Mouse (Mus musculus) kidney, embryonic 15.5 days (tissue): Measurements from ENCODE around the gene Map3k14. TPM values are rescaled to one million over a fixed set of nuclear protein-coding genes. Genes with fewer than 3 reads are reported as not detected.
"Not testable (repeated sequence)": the region's sequence is repeated elsewhere in the genome, so short reads cannot be mapped to it uniquely, and the experiment has no call there.

Experiments used
- ATAC-seq: fragments of 200-750 bp; cut with Nextera tagmentation; replicated peaks from 2 replicates; pipeline ENCODE4 v1.8.0; 2017; ENCODE audit warnings: moderate TSS enrichment; ENCODE audit not compliant: low FRiP score
- H3K27ac ChIP-seq: fragments of 300-500 bp; sonication (generic); 2 replicates; pipeline ENCODE4 v1.5.1; 2015; ENCODE audit warnings: mild to moderate bottlenecking, inconsistent platforms
- H3K27me3 ChIP-seq: fragments of 300-500 bp; sonication (generic); 2 replicates; pipeline ENCODE4 v1.6.1; 2015; ENCODE audit warnings: inconsistent platforms
- H3K36me3 ChIP-seq: fragments of 300-500 bp; sonication (generic); 2 replicates; pipeline ENCODE4 v1.6.1; 2015; ENCODE audit warnings: inconsistent platforms
- H3K4me1 ChIP-seq: fragments of 300-500 bp; sonication (generic); 2 replicates; pipeline ENCODE4 v1.6.1; 2015; ENCODE audit warnings: inconsistent platforms
- H3K4me2 ChIP-seq: fragments of 300-500 bp; sonication (generic); 2 replicates; pipeline ENCODE4 v1.6.1; 2015; ENCODE audit warnings: moderate library complexity, mild to moderate bottlenecking, inconsistent platforms
- H3K4me3 ChIP-seq: fragments of 300-500 bp; sonication (generic); replicated peaks from 2 replicates; pipeline ENCODE4 v1.5.1; 2015; ENCODE audit warnings: mild to moderate bottlenecking, inconsistent platforms
- H3K9ac ChIP-seq: fragments of 300-500 bp; sonication (generic); 2 replicates; pipeline ENCODE4 v1.6.1; 2015; ENCODE audit warnings: mild to moderate bottlenecking, inconsistent platforms
- H3K9me3 ChIP-seq: fragments of 300-500 bp; sonication (generic); replicated peaks from 2 replicates; pipeline ENCODE4 v1.6.1; 2016; ENCODE audit warnings: inconsistent platforms
- WGBS: fragments of 180-500 bp; shearing (Covaris S2); methylation state at CpG from one replicate; pipeline ENCODE4 v1.1.7; 2015; ENCODE audit warnings: mixed read lengths; 5-methylcytosine and 5-hydroxymethylcytosine counted together
- polyA plus RNA-seq: library from polyadenylated mRNA; unstranded; fragments of >200 nt; fragmentation: Nextera tagmentation; extraction: Ambion mirVana; gene quantifications from 2 replicates; pipeline ENCODE4 v1.2.1, GENCODE M21; 2015

Gene Map3k14
- polyA plus RNA-seq, 1 experiment from 2014 or later, result 4.9 TPM

DNA sequence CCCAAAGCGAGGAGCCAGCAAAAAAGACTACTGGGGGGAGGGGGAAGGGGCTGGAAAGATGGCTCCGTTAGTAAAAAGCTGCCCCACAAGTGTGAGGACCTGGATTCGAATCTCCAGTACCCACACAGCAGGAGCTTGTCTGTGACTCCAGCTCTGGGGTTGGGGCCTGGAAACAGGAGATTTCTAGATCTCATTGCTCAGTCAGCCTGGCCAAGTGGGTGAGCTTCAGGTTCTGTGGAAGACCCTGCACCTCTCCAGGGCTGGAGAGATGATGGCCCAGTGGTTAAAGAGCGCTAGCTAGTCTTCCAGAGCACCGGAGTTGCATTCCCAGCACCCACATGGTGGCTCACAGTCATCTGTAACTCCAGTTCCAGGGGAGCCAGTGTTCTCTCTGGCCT lies 25.6 kb upstream of the Map3k14 start:
- no peak overlapping the region for H3K9ac ChIP-seq
- WGBS, result 82% methylated on average over 5 of the region's 5 CpGs
- no peaks in the 10 kb centered on the region for H3K9me3 ChIP-seq
- H3K4me3 ChIP-seq, result no peak overlapping the region
- no peaks in the 10 kb centered on the region for H3K27me3 ChIP-seq
- no peaks in the 10 kb centered on the region for H3K36me3 ChIP-seq
- H3K4me2 ChIP-seq, result no peak overlapping the region
- 0 out of 2 replicates have a peak overlapping the region, but pooled peaks have one; percentile 41 for H3K27ac ChIP-seq
- peaks cover 26% of the 10 kb centered on the region for H3K4me1 ChIP-seq
- ATAC-seq, result no peak

DNA sequence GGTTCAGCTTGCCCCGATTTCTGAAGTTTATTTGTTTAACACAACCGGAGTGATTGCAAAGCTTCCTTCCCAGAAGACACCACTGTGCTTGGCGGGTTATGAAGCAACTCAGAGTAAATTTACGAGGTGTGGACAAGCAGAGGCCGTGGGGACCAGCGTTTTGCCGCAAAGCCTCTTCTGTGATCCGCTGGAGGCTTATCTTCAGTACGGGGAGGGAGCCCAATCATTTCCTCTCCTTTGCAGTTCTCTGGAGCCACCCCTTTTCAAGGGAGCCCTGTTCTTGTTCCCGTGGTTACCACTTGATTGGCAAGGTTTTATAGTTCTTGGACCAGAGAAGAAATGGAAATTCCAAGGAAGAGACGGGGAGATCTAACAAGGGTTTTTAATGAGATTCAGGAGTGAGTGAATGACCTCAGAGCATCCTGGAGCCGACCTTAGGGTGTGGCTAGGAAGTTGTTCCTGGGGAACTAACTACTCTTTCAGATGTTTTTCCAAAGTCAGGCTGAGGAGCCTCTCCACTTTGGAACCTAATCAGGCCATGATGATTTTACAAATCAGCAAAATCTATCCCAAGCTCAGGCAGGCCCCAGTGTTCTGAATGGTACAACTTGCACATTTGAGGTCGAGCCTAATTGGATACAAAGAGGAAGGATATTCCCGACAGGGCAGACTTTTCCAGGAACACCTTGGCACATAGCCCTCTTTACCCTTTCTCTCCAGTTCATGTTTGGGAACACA lies 25.0 kb upstream of the Map3k14 start:
- WGBS, result 11% methylated on average over 14 of the region's 14 CpGs
- H3K27me3 ChIP-seq, result no peaks in the 10 kb centered on the region
- H3K4me1 ChIP-seq, result peaks cover 26% of the 10 kb centered on the region
- peak; percentile 79 for ATAC-seq
- H3K4me3 ChIP-seq, result no peak overlapping the region
- peak overlapping the region; percentile 36; the same call in 1 of the 2 replicates for H3K4me2 ChIP-seq
- 0 out of 2 replicates have a peak overlapping the region, but pooled peaks have one; percentile 42 for H3K27ac ChIP-seq
- H3K9ac ChIP-seq, result no peak overlapping the region
- H3K9me3 ChIP-seq, result no peaks in the 10 kb centered on the region
- no peaks in the 10 kb centered on the region for H3K36me3 ChIP-seq

DNA sequence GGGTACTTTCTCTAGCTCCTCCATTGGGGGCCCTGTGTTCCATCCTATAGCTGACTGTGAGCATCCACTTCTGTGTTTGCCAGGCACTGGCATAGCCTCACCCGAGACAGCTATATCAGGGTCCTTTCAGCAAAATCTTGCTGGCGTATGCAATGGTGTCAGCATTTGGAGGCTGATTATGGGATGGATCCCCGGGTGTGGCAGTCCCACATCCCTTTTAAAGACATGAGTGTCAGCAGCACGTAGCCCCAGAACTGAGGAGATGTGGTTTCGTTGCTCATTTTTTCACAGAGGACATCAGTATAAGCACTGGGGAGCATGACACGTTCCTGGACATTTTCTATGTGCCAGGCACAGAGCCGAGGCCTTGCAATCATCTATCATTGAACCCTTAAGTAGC lies 23.6 kb upstream of the Map3k14 start:
- not testable (repeated sequence) for H3K9ac ChIP-seq, H3K4me3 ChIP-seq, H3K27ac ChIP-seq, ATAC-seq, H3K36me3 ChIP-seq, H3K27me3 ChIP-seq, H3K9me3 ChIP-seq, H3K4me2 ChIP-seq
- WGBS, result 90% methylated on average over 7 of the region's 7 CpGs
- H3K4me1 ChIP-seq, result peaks cover 34% of the 10 kb centered on the region

DNA sequence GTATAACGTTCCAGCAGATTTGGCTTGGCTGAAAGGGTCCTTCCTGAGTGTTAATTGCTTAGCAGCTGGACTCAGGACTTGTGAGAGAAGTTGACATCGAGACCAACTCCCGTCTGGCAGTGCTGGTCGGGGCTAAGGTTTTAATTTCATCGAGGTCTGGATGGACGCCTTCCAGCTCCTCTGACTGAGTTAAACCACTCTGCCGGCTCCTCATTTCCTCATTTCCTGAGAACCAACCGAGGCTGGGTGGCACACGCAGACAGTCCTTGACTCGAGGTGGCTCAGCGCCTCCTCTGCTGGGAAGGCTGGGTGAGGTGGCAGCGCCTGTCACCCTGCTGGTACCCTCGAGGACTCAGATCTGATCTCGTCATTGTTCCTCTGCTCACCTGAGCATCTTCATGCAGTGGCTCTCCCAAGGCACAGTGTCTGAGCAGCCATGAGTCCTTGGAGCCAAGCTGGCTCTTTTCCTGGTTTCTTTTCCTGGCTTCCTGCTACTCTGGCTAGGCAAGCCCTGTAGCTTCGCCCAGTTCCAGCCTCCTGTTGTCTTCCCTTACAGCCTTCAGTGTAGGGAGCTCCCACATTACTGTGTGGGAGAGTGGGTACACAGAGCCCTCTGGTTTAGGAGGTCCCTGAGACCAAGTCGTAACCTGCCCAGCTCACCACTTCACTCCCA lies 21.2 kb upstream of the Map3k14 start:
- Histone ChIP-seq H3K9me3 (no peaks in the 10 kb centered on the region), H3K27ac (no peak overlapping the region), H3K4me3 (no peak overlapping the region), H3K36me3 (no peaks in the 10 kb centered on the region), H3K9ac (no peak overlapping the region), H3K4me2 (no peak overlapping the region), H3K27me3 (no peaks in the 10 kb centered on the region), H3K4me1 (peaks cover 37% of the 10 kb centered on the region)
- ATAC-seq, result no peak
- 42% methylated on average over 16 of the region's 16 CpGs for WGBS

DNA sequence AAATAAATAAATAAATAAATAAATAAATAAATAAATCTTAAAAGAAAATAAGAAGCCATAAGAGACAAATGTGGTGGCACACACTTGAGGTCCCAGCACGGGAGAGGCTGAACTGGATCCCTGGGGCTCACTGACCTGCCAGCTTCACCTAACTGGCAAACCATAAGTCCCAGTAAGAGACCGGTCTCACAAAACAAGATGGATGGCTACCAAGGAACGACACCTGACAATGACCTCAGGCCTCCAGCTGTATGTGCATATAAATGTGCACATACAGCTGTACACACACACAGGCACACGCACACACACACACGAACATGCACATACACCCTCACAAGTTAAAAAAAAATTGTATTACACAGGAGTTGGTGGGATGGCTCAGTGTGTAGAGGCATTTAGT lies 19.6 kb upstream of the Map3k14 start:
- Histone ChIP-seq H3K4me1 (peaks cover 25% of the 10 kb centered on the region), H3K36me3 (no peaks in the 10 kb centered on the region), H3K27ac (no peak overlapping the region), H3K4me2 (no peak overlapping the region), H3K27me3 (no peaks in the 10 kb centered on the region), H3K4me3 (no peak overlapping the region), H3K9me3 (no peaks in the 10 kb centered on the region), H3K9ac (no peak overlapping the region)
- 91% methylated on average over 5 of the region's 5 CpGs for WGBS
- ATAC-seq, result no peak

DNA sequence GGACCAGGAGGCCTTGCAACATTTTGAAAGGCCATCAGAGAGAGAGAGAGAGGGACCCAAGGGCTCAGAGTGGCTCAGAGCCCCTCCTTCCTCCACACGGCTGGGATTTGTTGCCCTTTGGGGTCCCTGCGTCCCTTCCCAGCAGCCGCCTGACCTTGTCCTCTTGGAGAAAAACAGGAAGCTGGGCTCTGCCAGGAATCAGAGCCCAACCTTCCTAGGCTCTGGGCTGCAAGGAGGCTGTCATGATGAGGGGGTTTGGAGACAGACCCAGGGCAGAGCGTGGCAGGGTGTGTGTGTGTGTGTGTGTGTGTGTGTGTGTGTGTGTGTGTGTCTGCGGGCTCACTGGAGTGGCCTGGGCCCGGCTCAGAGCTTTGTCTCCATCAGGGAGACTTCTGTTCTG lies 18.7 kb upstream of the Map3k14 start:
- no peak overlapping the region for H3K4me2 ChIP-seq
- no peak overlapping the region for H3K4me3 ChIP-seq
- H3K27me3 ChIP-seq, result no peaks in the 10 kb centered on the region
- 23% methylated on average over 6 of the region's 6 CpGs for WGBS
- no peaks in the 10 kb centered on the region for H3K36me3 ChIP-seq
- H3K9me3 ChIP-seq, result no peaks in the 10 kb centered on the region
- H3K9ac ChIP-seq, result no peak overlapping the region
- ATAC-seq, result peak; percentile 43; the same call in 1 of the 2 replicates
- peaks cover 18% of the 10 kb centered on the region for H3K4me1 ChIP-seq
- H3K27ac ChIP-seq, result peak overlapping the region; percentile 30; the same call in 1 of the 2 replicates

DNA sequence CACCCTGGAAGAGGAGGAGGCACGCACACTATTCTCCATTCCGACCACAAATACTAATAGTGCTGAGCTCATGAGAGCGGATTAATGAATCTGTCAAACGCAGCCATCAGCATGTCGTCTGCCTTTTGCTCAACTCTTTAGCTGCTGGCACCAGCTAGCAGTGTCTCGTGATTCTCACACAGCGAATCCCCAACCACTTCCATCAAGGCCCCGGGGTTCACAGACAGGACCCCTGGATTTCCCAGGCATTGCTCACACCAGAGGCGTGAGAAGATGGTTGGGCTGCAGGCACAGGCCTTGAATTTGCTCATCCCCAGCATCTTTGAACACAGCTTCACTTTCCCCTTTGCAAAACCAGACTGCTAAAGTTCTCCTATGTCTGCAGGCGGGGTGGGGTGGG lies 18.0 kb upstream of the Map3k14 start:
- no peaks in the 10 kb centered on the region for H3K9me3 ChIP-seq
- H3K4me2 ChIP-seq, result no peak overlapping the region
- no peak overlapping the region for H3K4me3 ChIP-seq
- 82% methylated on average over 10 of the region's 10 CpGs for WGBS
- no peak for ATAC-seq
- no peak overlapping the region for H3K27ac ChIP-seq
- H3K9ac ChIP-seq, result no peak overlapping the region
- H3K4me1 ChIP-seq, result peaks cover 18% of the 10 kb centered on the region
- H3K36me3 ChIP-seq, result no peaks in the 10 kb centered on the region
- H3K27me3 ChIP-seq, result no peaks in the 10 kb centered on the region

DNA sequence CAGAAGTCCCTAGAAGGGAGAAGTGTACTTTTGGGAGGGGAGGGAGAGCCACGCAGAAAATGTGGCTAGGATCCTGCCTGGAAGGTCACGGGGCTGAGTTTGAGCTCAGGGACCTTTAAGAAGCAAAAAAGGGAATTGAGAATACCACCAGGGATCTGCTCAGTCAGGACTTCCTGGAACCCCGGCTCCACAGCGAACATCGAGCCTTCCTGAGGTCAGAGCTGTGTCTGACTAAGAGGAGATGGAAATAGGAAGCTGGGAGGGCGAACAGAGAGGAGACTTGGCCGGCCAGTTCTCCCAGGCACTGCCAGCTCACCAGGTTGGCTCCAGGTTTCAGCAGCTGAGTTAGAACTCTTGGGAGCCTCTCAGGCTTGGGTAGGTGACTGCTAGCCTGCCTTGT lies 14.5 kb upstream of the Map3k14 start:
- 60% methylated on average over 7 of the region's 7 CpGs for WGBS

DNA sequence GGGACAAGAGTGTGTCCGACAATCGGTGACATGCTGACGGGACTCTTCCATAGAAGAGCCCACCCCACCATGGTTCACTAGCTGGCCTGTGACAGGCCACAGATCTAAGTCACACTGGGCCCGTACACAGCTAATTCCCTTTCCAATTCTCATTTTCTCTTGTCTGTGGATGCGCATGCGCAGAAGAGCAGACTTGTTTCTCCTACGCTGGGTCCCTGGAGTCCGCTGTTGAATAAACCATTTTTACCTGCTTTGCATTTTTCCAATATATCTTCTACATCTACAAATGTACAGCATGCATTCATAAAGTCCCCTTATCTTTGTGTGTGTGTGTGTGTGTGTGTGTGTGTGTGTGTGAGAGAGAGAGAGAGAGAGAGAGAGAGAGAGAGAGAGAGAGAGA lies 9.2 kb upstream of the Map3k14 start:
- Histone ChIP-seq H3K9ac (no peak overlapping the region), H3K27me3 (no peaks in the 10 kb centered on the region), H3K9me3 (no peaks in the 10 kb centered on the region), H3K4me3 (no peak overlapping the region), H3K36me3 (no peaks in the 10 kb centered on the region), H3K4me1 (peaks cover 21% of the 10 kb centered on the region), H3K27ac (no peak overlapping the region), H3K4me2 (no peak overlapping the region)
- no peak for ATAC-seq
- 92% methylated on average over 8 of the region's 8 CpGs for WGBS

More for the DNA sequence above, 14.5 kb upstream of the Map3k14 start:
- no peak for ATAC-seq
- no peaks in the 10 kb centered on the region for H3K9me3 ChIP-seq
- no peak overlapping the region for H3K9ac ChIP-seq
- H3K27me3 ChIP-seq, result no peaks in the 10 kb centered on the region
- no peak overlapping the region for H3K4me2 ChIP-seq
- H3K27ac ChIP-seq, result no peak overlapping the region
- peaks cover 11% of the 10 kb centered on the region for H3K4me1 ChIP-seq
- no peaks in the 10 kb centered on the region for H3K36me3 ChIP-seq
- H3K4me3 ChIP-seq, result no peak overlapping the region

DNA sequence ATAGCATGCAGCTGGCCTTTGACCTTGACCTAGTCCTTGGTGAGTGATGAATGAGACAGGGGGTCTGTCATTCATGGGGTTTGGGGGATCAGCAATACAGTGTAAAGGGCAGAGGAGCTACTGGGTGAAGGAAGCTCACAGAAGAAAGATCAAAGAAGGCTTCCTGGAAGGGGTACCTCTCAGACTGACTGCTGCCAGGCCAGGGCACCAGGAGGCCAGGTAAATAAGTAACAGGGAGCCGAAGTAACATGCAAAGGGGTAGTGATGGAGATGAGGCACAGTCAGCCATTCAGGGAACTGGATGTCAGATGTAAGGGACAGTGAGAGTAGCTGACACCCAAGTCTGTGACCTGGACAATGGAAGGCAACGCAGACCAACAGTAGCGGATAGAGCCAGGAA lies 5.6 kb upstream of the Map3k14 start:
- 82% methylated on average over 3 of the region's 3 CpGs for WGBS
- H3K36me3 ChIP-seq, result no peaks in the 10 kb centered on the region
- no peak overlapping the region for H3K4me2 ChIP-seq
- no peaks in the 10 kb centered on the region for H3K27me3 ChIP-seq
- no peak overlapping the region for H3K4me3 ChIP-seq
- H3K9me3 ChIP-seq, result no peaks in the 10 kb centered on the region
- H3K4me1 ChIP-seq, result peaks cover 43% of the 10 kb centered on the region
- H3K27ac ChIP-seq, result peak overlapping the region; percentile 70
- no peak overlapping the region for H3K9ac ChIP-seq
- peak; percentile 22; the same call in 1 of the 2 replicates for ATAC-seq

DNA sequence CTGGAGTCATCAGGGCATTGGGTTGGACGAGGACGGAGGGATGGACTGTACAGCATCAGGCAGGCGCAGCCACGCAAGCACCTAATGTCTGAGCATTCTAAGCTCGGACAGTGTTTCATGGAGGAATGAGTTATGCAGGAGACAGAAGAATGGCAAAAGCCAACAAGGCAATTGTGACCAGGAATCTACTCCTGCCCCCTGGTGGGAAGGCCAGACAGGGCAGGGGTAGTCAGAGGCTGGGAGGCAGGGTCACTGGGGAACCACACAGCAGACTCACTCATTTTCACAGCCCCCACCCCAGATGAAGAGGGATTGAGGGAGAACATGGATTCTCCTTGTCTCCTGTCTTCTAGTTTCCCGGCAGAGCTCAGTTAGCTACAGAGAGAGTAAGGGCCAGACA lies 4.7 kb upstream of the Map3k14 start:
- H3K27ac ChIP-seq, result peak overlapping the region; percentile 70
- WGBS, result 65% methylated on average over 6 of the region's 6 CpGs

DNA sequence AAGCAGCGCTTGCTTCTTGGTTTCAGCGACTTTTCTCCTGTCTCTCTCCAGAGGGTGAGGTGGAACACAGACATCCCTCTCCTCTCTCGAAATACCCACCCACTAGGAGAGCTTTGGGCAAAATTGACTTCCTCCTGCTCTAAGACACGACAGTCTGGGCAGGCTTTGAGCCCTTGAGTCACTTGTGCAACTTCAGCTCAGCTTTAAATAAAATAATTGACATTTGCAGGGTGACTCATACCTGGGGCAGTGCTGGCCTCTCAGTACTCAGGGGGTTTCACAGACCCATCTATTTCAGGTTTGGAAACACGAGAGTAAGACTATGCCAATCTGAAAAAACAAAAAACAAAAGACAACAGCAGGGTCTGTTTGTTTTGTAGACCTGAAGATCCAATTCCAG lies 2.2 kb upstream of the Map3k14 start:
- Histone ChIP-seq H3K27ac (no peak overlapping the region), H3K4me2 (no peak overlapping the region), H3K36me3 (no peaks in the 10 kb centered on the region), H3K4me3 (no peak overlapping the region), H3K9me3 (no peaks in the 10 kb centered on the region), H3K4me1 (peaks cover 69% of the 10 kb centered on the region), H3K27me3 (no peaks in the 10 kb centered on the region), H3K9ac (no peak overlapping the region)
- ATAC-seq, result no peak
- 71% methylated on average over 5 of the region's 5 CpGs for WGBS

More for the DNA sequence above, 4.7 kb upstream of the Map3k14 start:
- no peaks in the 10 kb centered on the region for H3K27me3 ChIP-seq
- no peak overlapping the region for H3K9ac ChIP-seq
- H3K4me1 ChIP-seq, result peaks cover 45% of the 10 kb centered on the region
- H3K36me3 ChIP-seq, result no peaks in the 10 kb centered on the region
- ATAC-seq, result no peak
- H3K4me3 ChIP-seq, result no peak overlapping the region
- H3K4me2 ChIP-seq, result no peak overlapping the region
- H3K9me3 ChIP-seq, result no peaks in the 10 kb centered on the region
